Mouse (Mus musculus): Measurements from ENCODE around the gene Gm21974.

- TF ChIP-seq TCF12 (IDR thresholded peaks at IDR 0.05; ENCODE audit: low read depth, low read length) = no peak
- no peak for TF ChIP-seq CTCF (conservative IDR thresholded peaks at IDR 0.05 in 1 of 2, IDR thresholded peaks at IDR 0.05 in 1 of 2; ENCODE audit: low read depth in 2 of 2, low read length in 2 of 2)
- TF ChIP-seq KAT2A (IDR thresholded peaks at IDR 0.05; ENCODE audit: insufficient replicate concordance, low read length) = no peak
- no peak for TF ChIP-seq E2F4 (IDR thresholded peaks at IDR 0.05; ENCODE audit: insufficient replicate concordance, low read depth, low read length)
- TF ChIP-seq NRF1 (IDR thresholded peaks at IDR 0.05; ENCODE audit: low read depth, low read length) = no peak
- TF ChIP-seq MAFK (IDR thresholded peaks at IDR 0.05; ENCODE audit: insufficient replicate concordance, low read length) = no peak
- no peak for TF ChIP-seq CHD1 (IDR thresholded peaks at IDR 0.05; ENCODE audit: low read depth, low read length)
- TF ChIP-seq MAX (IDR thresholded peaks at IDR 0.05; ENCODE audit: low read length) = no peak
- no peak for TF ChIP-seq POLR2A (IDR thresholded peaks at IDR 0.05; ENCODE audit: low read depth, low read length)
- TF ChIP-seq RAD21 (IDR thresholded peaks at IDR 0.05; ENCODE audit: low read depth, low read length) = no peak
- TF ChIP-seq JUND (conservative IDR thresholded peaks at IDR 0.05; ENCODE audit: low read depth, low read length) = no peak
- TF ChIP-seq MEF2A (IDR thresholded peaks at IDR 0.05; ENCODE audit: borderline replicate concordance, low read depth, low read length) = no peak
- no peak for TF ChIP-seq ETS1 (conservative IDR thresholded peaks at IDR 0.05; ENCODE audit: low read depth, low read length)
Measured at GRCm38 (mm10) chr7:127936216-127936884, 41.1 kb upstream of the Gm21974 start.
